ENCODE assay signal across 29 mouse cellular contexts in the genomic region with DNA sequence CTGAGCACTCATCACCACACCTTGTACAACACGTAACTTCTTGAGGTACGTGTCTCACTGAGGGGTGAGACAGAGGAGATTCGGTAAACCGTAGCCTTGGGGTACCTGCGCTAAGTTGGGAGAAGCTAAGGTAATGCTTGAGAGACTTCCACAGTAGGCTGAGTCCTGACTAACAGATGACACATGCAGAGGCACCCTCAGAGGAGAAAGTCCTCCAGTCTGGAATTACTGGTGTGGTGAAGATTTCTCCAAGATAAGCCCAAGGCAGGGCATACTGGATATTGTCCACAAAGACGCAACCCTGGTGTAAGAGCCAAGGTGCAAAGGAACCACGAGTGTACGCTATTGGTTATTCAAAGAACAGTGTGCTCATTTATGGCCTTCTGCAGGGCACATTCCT. TPM values are rescaled to one million over a fixed set of nuclear protein-coding genes. Genes with fewer than 3 reads are reported as not detected.
DNase-seq lines count a peak whose midpoint lies in the region; TF ChIP-seq lines count a peak whose summit lies in the region.
"Had no signal": no experiment of that assay in that cellular context is flagged by ENCODE, and none has a peak within 500 bp of the region (broad histone marks: within the 10 kb centered on the region; RNA-seq: fewer than 3 reads in every experiment).

No protein-coding gene starts in this region.

- H3K27me3 ChIP-seq in myocyte (ENCODE audit: control insufficient read depth, insufficient read depth, insufficient read length) = no peaks in the 10 kb centered on the region
- H3K27me3 ChIP-seq: CH12.LX; embryonic facial prominence, embryonic 12.5 days; embryonic facial prominence, embryonic 15.5 days; forebrain, embryonic 12.5 days; forebrain, embryonic 15.5 days; heart, embryonic 12.5 days; heart, embryonic 15.5 days; hindbrain, embryonic 13.5 days; intestine, embryonic 15.5 days had no signal

- no peak overlapping the region for H3ac ChIP-seq in myocyte (ENCODE audit: control insufficient read depth, insufficient read length)

- no peak overlapping the region for H3K27ac ChIP-seq in layer of hippocampus, adult 2 months
- H3K27ac ChIP-seq: embryonic facial prominence, embryonic 12.5 days; embryonic facial prominence, embryonic 15.5 days; forebrain, embryonic 12.5 days; forebrain, embryonic 15.5 days; heart, embryonic 15.5 days; hindbrain, embryonic 10.5 days; hindbrain, embryonic 13.5 days; intestine, embryonic 15.5 days had no signal

- H3K79me2 ChIP-seq in myocyte (ENCODE audit: control insufficient read depth, insufficient read depth) = peaks cover 25% of the 10 kb centered on the region

- TF ChIP-seq POLR2A in myocyte (IDR thresholded peaks at IDR 0.05; ENCODE audit: insufficient read length, low read depth) = no peak

- peak; percentile 69 for DNase-seq in heart, adult 11 months
- no peak for DNase-seq in heart, adult 9 months (ENCODE audit: low spot score in 2 of 2)
- DNase-seq in NIH3T3 (ENCODE audit: low read depth) = peak; percentile 24
- DNase-seq in layer of hippocampus, adult 2 months (ENCODE audit: low spot score in 2 of 2) = no peak
- DNase-seq in spleen, adult 18-20 months = no peak
- no peak for DNase-seq in left cerebral cortex, adult 11 months (ENCODE audit: low spot score)
- DNase-seq: cerebellum, adult 11 months; cerebellum, adult 2 months; cerebellum, postnatal 25 days; gastrocnemius, postnatal 10 days; gastrocnemius, postnatal 36 days; heart, postnatal 10 days; heart, postnatal 36 days had no signal

- H3K36me3 ChIP-seq in myocyte (ENCODE audit: control insufficient read depth, insufficient read depth) = no peaks in the 10 kb centered on the region
- H3K36me3 ChIP-seq: embryonic facial prominence, embryonic 12.5 days; embryonic facial prominence, embryonic 15.5 days; forebrain, embryonic 15.5 days; heart, embryonic 15.5 days; hindbrain, embryonic 13.5 days; intestine, embryonic 15.5 days had no signal

- H3K4me2 ChIP-seq in myocyte (ENCODE audit: low read depth) = peak overlapping the region; percentile 43
- H3K4me2 ChIP-seq: embryonic facial prominence, embryonic 12.5 days; embryonic facial prominence, embryonic 15.5 days; forebrain, embryonic 12.5 days; forebrain, embryonic 15.5 days; heart, embryonic 12.5 days; heart, embryonic 15.5 days; hindbrain, embryonic 13.5 days; intestine, embryonic 15.5 days had no signal

- TF ChIP-seq CTCF in layer of hippocampus, adult 2 months (conservative IDR thresholded peaks at IDR 0.05) = no peak

- H3K4me3 ChIP-seq in myocyte = no peak overlapping the region
- H3K4me3 ChIP-seq in layer of hippocampus, adult 2 months = no peak overlapping the region
- H3K4me3 ChIP-seq: embryonic facial prominence, embryonic 12.5 days; embryonic facial prominence, embryonic 15.5 days; erythroblast, embryonic 14.5 days; forebrain, embryonic 12.5 days; forebrain, embryonic 15.5 days; heart, embryonic 12.5 days; heart, embryonic 15.5 days; hindbrain, embryonic 10.5 days; hindbrain, embryonic 13.5 days; intestine, embryonic 15.5 days had no signal

TF ChIP-seq in myocyte, 11 proteins besides CTCF, POLR2A, EP300 and RAD21:
- TF ChIP-seq POLR2AphosphoS2 (IDR thresholded peaks at IDR 0.05; ENCODE audit: insufficient read length, low read depth) (no peak), MYOG (IDR thresholded peaks at IDR 0.05; ENCODE audit: control insufficient read depth in 1 of 3, insufficient read depth in 1 of 3, insufficient read length in 2 of 3, low read depth in 2 of 3) (no peak), TCF12 (IDR thresholded peaks at IDR 0.05; ENCODE audit: insufficient read depth, poor library complexity, severe bottlenecking) (no peak), CEBPB (IDR thresholded peaks at IDR 0.05; ENCODE audit: insufficient read depth, poor library complexity, severe bottlenecking) (peak; percentile 76), MYOD1 (IDR thresholded peaks at IDR 0.05; ENCODE audit: control insufficient read depth in 1 of 3, insufficient read length in 2 of 3, low read depth in 2 of 3) (no peak), USF1 (IDR thresholded peaks at IDR 0.05; ENCODE audit: low read depth) (no peak), SRF (IDR thresholded peaks at IDR 0.05; ENCODE audit: control insufficient read depth, insufficient read length, low read depth) (no peak), MAX (IDR thresholded peaks at IDR 0.05; ENCODE audit: low read depth) (no peak)
TF ChIP-seq in myocyte: peak in this region for 1.

RNA-seq across cellular contexts. Expression of gene Mrtfa, which starts 2.3 kb away (rescaled TPM):
- 36.0 TPM for polyA plus RNA-seq in myocyte (2012; fragmentation: generic; extraction: Trizol)
- 100 to 1,000 TPM; 109 to 115 TPM for total RNA-seq in layer of hippocampus, adult 2 months (2021)

RNA-seq across cellular contexts. Expression of gene Mchr1, which starts 42.4 kb away (rescaled TPM):
- polyA plus RNA-seq in myocyte (2012; fragmentation: generic; extraction: Trizol) = 0.44 TPM
- total RNA-seq in layer of hippocampus, adult 2 months (2021) = 10 to 100 TPM; 24.6 to 24.9 TPM
- total RNA-seq: CH12.LX; common myeloid progenitor, adult 5-6 weeks; granulocyte monocyte progenitor cell, adult 5-6 weeks; heart, adult 8-10 months; heart, postnatal 10 days; heart, postnatal 36 days had no signal
- polyA plus RNA-seq: erythroblast, embryonic 14.5 days; G1E; heart, embryonic 12.5 days had no signal

Comparison
In these comparisons a context has a peak if more than half of its experiments do, and no peak if none do; other contexts are left out.
1. DNase-seq: peak in heart, adult 11 months (single experiment) and NIH3T3 (single experiment); none in heart, adult 9 months (0 of 2), layer of hippocampus, adult 2 months (0 of 2), spleen, adult 18-20 months (0 of 2) and left cerebral cortex, adult 11 months (single experiment).